Mouse (Mus musculus) inflammation-experienced regulatory T-cells, adult 6 months (primary cell): ENCODE results near the gene Cdc40. TPM values are rescaled to one million over a fixed set of nuclear protein-coding genes. Genes with fewer than 3 reads are reported as not detected.
"Not testable (repeated sequence)": the region's sequence is repeated elsewhere in the genome, so short reads cannot be mapped to it uniquely, and the experiment has no call there.

Experiments used
- ATAC-seq: one replicate; pipeline ENCODE4 v1.8.0; 2017
- polyA plus RNA-seq, 3 experiments: library from polyadenylated mRNA; unstranded; fragments of 100-300 nt; shearing (Covaris generic); gene quantifications; one replicate each; pipeline ENCODE4 v1.2.1; 2017

The Cdc40 gene
- polyA plus RNA-seq, 3 experiments from 2014 or later = 58.8 to 86.5 (median 75.6) TPM

DNA sequence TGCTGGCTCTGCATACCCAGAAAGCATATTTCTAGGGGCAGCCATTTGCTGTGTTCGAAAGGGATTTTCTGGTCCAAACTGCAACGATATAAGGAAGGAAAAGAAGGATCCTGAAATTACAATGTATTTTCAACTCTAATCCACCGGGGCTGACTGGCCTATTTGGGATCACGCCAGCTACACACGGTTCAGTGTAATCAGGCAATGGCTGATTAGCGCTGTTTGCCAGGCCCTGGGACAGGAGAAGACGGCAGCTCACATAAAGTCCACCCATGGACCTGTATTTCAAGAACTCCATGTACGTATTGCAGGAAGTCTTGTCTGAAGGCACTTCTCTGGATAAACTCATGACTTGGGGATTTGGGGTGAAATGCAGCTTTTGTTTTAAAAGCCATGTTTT is 25.5 kb downstream of the Cdc40 start:
- no peak for ATAC-seq

- no peak for ATAC-seq
These were observed 26.4 kb downstream of the Cdc40 start for GRCm38 (mm10) chr10:40856703-40857102.

DNA sequence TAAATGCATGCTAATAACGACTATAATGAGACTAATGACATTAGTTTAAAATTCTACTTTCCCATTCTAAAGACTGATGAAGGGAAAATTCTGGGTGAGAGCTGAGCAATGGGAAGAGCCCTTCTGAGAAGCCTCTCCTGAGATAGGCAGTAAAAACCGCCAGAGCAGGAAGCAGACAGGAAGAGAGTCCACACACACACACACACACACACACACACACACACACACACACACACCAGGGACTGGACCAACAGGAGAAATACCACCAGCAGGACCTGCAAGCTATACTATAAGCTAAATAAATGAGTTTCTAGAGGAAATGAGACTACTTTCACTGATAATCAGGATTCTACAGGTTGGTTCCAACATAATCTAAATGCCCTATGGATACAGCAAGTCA is 27.5 kb downstream of the Cdc40 start:
- ATAC-seq = no peak

DNA sequence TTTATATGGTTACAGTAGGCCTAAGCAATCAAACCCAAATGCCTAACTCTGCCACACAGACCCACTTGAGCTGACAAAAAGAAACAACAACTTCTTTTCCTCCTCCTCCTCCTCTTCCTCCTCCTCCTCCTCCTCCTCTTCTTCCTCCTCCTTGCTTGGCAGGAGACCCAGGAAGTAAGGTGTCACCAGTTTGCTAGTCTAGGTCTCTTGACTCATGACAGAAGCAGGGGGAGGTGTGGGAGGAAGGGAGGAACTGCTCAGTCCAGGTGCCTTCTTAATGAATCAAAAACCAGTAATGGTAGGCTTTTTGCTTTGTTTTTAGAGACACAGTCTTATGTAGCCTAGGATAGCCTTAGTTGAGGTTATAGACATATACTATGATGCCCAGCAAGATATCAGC is 32.0 kb downstream of the Cdc40 start:
- no peak for ATAC-seq

DNA sequence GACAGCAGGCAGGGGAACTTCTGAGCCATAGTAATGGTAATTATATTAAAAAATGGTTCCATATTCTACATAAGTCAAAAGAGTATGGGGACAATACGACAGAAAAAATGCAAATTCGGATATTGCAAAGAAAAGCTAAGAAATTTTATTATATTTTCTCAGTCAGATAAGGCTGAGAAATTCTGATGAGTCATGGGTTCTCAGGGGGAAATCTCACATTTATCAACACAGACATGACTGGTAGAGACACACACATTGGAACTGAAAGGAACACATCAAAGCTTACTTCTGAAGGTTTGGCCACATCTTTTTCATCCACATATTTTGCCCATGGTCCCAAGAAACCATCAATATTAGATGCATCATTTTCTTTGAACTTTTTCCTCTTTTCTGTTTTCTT is 32.5 kb downstream of the Cdc40 start:
- ATAC-seq = no peak

- no peak for ATAC-seq
These were observed 35.8 kb downstream of the Cdc40 start for GRCm38 (mm10) chr10:40847176-40847874.

DNA sequence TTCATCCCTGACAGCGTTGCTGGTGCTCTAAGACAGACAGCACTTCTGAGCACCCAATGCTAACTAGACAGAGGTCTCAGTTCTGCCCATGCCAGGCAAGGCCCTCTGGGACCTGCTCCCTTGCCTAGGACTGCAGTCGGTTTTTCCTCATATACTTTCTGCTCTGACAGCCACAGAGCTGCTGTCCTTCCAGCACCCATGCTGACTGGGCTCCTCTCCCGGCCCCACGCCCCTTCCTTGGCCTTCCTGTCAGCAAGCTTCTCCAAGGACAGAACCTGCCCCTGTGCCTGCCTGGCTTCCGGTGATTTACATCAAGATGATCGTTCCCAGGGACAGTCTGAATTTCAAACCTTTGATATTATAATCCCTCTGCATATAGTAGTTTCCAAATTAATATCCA is 37.5 kb downstream of the Cdc40 start:
- no peak for ATAC-seq

GRCm38 (mm10) chr10:40844546-40844945 is 38.6 kb downstream of the Cdc40 start:
- ATAC-seq = no peak

GRCm38 (mm10) chr10:40843841-40844240 is 39.3 kb downstream of the Cdc40 start:
- ATAC-seq = no peak

DNA sequence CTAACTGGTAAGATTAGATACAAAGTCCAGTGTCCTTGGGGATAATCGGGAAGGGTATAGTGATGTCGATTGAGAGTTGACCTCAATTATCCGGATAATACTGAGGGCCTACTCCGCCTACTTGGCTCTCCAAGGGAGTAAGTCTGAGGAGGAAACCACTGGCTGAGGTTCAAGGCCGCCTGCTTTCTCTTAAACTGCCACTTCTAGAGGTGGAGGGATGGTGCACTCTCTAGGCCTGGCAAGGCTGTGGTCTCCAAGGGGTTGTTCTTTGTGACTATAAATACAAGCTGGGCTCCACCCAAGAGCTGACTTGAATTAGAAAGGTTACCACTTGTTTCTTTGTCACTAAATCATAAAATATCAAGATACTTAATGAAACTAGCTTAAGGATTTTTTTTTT is 43.0 kb downstream of the Cdc40 start:
- no peak for ATAC-seq

DNA sequence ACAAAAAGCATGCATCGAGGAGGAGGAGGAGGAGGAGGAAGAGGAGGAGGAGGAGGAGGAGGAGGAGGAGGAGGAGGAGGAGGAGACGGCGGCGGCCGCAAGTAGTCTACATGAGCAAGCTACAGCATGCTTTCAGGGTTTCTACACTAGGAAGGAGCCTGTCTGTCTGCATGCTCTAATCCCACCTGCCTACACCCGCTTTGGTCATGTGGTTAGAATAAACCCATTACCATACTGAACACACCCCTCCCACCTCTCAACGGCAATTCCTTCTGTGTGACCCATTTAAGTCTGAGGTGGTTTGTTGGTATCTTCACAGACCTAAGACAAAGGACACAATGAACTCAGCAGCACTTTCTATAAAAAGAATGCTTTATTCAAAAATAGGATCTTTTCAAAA is 51.8 kb downstream of the Cdc40 start:
- no peak for ATAC-seq

DNA sequence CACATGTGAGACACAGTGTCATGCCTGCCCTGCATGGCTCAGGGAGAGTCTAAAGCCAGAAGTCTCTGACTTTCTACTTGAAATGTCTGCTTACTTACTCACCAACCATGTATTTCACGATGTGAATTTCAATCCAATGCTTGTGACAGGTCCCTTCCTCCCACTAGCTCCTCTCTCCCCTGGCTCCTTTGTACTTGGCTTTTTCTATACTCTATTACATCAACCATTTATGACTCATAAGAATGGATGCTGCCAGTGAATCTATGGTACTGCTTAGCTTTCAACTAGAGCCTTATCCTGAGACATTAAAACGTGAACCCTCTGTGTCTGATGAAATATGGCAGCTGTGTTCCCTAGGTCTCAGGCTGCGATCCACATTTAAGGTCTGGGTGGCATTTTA is 52.8 kb downstream of the Cdc40 start:
- no peak for ATAC-seq

DNA sequence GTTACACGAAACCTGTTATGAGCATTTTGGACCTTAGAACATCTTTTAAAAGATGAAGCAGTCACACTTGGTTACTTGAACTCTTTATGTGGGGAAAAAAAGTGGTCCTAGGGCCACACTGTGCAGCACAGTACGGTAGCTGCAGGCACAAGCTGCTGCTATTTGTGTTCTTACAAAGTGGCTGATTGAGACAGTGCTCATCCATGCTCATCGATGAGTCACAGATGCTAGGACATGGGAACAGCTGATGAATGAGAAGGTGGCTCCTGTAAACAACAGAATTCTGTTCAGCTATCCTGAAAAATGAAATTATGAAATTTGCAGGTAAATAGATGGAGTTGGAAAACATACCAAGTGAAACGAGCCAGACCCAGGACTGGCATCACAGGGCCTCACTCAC is 55.4 kb downstream of the Cdc40 start:
- no peak for ATAC-seq

DNA sequence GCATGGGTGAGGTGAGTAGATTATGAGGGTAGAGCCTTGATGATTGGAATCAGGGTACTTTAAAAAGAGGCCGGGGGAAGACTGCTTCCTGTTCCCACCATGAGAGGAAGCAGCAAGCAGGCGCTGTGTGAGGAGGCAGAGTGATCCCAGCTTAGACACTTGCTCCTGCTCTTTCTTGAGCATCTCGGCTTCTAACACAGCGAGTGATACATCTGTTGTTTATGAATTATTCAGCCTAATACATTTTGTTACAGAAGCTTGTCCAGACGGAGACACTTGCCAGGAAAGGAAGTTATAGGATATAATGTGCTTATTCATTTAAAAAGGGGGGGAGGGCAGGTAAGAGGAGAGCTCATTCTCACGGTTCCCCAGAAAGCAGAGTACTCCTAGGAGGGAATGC is 57.2 kb downstream of the Cdc40 start:
- no peak for ATAC-seq

GRCm38 (mm10) chr10:40816471-40816870 is 66.6 kb downstream of the Cdc40 start:
- ATAC-seq = no peak

DNA sequence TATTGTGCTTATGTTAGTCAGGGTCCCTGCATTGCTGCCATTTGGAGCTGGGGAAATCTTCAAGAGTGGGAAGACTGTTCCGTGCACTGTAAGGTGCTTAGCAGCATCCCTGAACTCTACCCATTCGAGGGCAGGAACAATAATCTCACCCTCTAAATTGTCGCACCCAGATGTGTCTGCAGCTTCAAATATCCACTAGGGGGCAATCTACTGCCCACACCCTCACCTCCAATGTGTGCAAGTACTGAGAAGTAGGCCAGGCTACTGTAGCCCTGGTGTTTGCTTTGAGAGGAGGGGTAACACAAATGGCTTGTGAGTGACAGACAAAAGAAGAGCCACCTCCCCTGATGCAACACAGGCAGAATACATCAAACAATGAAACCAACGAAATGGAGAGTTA is 69.5 kb downstream of the Cdc40 start:
- no peak for ATAC-seq

DNA sequence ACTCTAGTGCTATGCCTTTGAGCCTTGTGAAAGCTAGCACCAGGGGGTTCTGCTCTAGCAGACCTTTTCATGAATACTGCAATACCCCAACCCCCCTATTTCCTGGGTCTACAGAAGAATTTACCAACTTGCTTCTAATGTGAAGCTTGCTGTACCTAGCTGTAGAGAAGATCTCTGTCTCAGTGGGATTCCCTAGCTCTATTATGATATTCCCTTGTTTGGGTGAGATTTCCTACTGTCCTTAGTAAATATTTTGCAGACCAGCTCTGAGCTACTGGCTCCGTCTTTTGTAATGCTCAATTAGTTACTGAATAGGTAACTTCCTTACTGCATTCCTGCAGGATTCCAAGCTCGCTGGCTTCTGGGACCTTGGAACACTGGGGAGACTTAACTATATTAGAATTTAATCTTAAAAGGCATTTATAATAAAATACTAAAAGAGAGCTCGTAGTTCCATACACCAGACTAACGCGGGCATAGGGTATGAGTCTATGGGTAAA is 73.7 kb downstream of the Cdc40 start:
- ATAC-seq = not testable (repeated sequence)

- no peak for ATAC-seq
These were observed 76.9 kb downstream of the Cdc40 start for GRCm38 (mm10) chr10:40806221-40806620.

GRCm38 (mm10) chr10:40805221-40805620 is 77.9 kb downstream of the Cdc40 start:
- ATAC-seq = no peak

DNA sequence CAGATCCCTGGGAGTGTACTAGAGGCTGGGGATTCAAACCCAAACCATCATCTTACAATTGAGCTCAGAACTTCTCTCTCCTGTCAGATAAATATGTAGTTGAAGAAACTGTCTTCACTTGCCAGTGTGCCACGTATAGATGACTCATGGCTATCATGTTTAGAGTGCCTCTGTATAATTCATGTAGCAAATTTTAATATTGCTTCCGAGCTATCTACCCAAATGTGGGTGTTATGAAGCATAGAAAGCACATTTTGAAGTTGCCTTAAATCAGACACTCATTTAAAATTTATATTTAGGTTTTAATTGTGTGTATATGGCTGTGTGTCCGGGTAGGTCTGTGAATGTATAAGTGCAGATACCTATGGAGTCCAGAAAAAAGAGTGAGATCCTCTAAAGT is 91.0 kb downstream of the Cdc40 start:
- ATAC-seq = no peak

DNA sequence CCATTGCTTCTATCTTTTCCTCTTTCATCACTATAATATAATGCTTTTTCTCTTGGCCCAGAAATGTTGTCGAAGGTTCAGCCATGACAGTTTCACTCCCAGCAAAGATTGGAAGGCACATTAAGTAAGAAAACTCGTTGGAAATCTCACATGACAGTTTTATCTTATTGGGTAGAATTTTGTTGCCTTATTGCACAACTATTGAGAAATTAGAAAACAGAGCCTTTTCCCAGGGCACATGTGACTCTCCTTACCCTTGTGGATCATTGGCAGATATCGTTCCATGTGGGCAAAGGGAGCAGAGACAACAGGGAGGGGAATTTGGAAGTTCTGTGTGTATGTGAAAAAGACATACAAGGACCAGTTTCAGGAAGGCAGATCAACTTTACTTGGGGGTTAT is 92.7 kb downstream of the Cdc40 start:
- no peak for ATAC-seq
